Mouse (Mus musculus) testis, adult 2 months (tissue): ENCODE measurements at regions not wholly inside any gene's neighbourhood (a gene's known extent, or its start where the extent isn't known, plus 50 kb on each side); places are given as distances from the start of the nearest gene placed in this dataset.

Source experiments
- H3K27ac ChIP-seq: fragments of 200-500 bp; 2 replicates; pipeline ENCODE4 v1.5.1; 2012; ENCODE audit warnings: low read depth, low read length; ENCODE audit not compliant: control insufficient read depth, insufficient read depth
- H3K27me3 ChIP-seq: fragments of 200-500 bp; 2 replicates; pipeline ENCODE4 v1.6.1; 2012; ENCODE audit warnings: mild to moderate bottlenecking, low read length, moderate library complexity; ENCODE audit not compliant: control insufficient read depth, insufficient read depth
- H3K36me3 ChIP-seq: fragments of 200-500 bp; 2 replicates; pipeline ENCODE4 v1.6.1; 2012; ENCODE audit warnings: mild to moderate bottlenecking, low read length; ENCODE audit not compliant: control insufficient read depth, insufficient read depth
- H3K4me1 ChIP-seq: fragments of 200-500 bp; 2 replicates; pipeline ENCODE4 v1.6.1; 2012; ENCODE audit warnings: low read length; ENCODE audit not compliant: control insufficient read depth, insufficient read depth
- H3K4me3 ChIP-seq: fragments of 200-500 bp; 2 replicates; pipeline ENCODE4 v1.5.1; 2012; ENCODE audit warnings: low read depth, mild to moderate bottlenecking, low read length, moderate library complexity, mixed read lengths; ENCODE audit not compliant: control insufficient read depth
- CTCF ChIP-seq: fragments of 200-500 bp; IDR thresholded peaks from 2 replicates; pipeline ENCODE4 v1.5.1; 2012; ENCODE audit warnings: low read depth, mild to moderate bottlenecking, inconsistent platforms, low read length, moderate library complexity; ENCODE audit not compliant: control insufficient read depth, insufficient read depth, insufficient replicate concordance
- POLR2A ChIP-seq: fragments of 200-500 bp; IDR thresholded peaks from 2 replicates; pipeline ENCODE4 v1.6.1; 2012; ENCODE audit warnings: low read depth, mild to moderate bottlenecking, inconsistent platforms, low read length, moderate library complexity; ENCODE audit not compliant: control insufficient read depth

- H3K4me1 ChIP-seq = no peaks in the 10 kb centered on the region
- no peaks in the 10 kb centered on the region for H3K36me3 ChIP-seq
- TF ChIP-seq CTCF (no peak), POLR2A (no peak)
- H3K4me3 ChIP-seq = no peak overlapping the region
- H3K27me3 ChIP-seq = no peaks in the 10 kb centered on the region
- H3K27ac ChIP-seq = no peak overlapping the region
Measured at GRCm38 (mm10) chr11:7944956-7945515, 719.3 kb downstream of the Tns3 start.

GRCm38 (mm10) chr11:7944373-7944772, 720.0 kb downstream of the Tns3 start:
- no peak overlapping the region for H3K4me3 ChIP-seq
- H3K36me3 ChIP-seq = no peaks in the 10 kb centered on the region
- no peak for TF ChIP-seq POLR2A
- TF ChIP-seq CTCF = no peak
- no peaks in the 10 kb centered on the region for H3K4me1 ChIP-seq
- H3K27ac ChIP-seq = no peak overlapping the region
- no peaks in the 10 kb centered on the region for H3K27me3 ChIP-seq

GRCm38 (mm10) chr11:7933611-7934010, 719.9 kb upstream of the Igfbp3 start:
- Histone ChIP-seq H3K27me3 (no peaks in the 10 kb centered on the region), H3K4me3 (no peak overlapping the region), H3K4me1 (no peaks in the 10 kb centered on the region), H3K27ac (no peak overlapping the region), H3K36me3 (no peaks in the 10 kb centered on the region)
- no peak for TF ChIP-seq POLR2A
- TF ChIP-seq CTCF = no peak

GRCm38 (mm10) chr11:7932638-7933037, 718.9 kb upstream of the Igfbp3 start:
- H3K27ac ChIP-seq = no peak overlapping the region
- no peak for TF ChIP-seq POLR2A
- TF ChIP-seq CTCF = no peak
- H3K4me1 ChIP-seq = no peaks in the 10 kb centered on the region

GRCm38 (mm10) chr11:7931064-7931797, 717.5 kb upstream of the Igfbp3 start:
- TF ChIP-seq CTCF (no peak), POLR2A (no peak)
- Histone ChIP-seq H3K4me1 (no peaks in the 10 kb centered on the region), H3K4me3 (no peak overlapping the region), H3K36me3 (no peaks in the 10 kb centered on the region), H3K27me3 (no peaks in the 10 kb centered on the region), H3K27ac (no peak overlapping the region)

More at GRCm38 (mm10) chr11:7932638-7933037, 718.9 kb upstream of the Igfbp3 start:
- Histone ChIP-seq H3K36me3 (no peaks in the 10 kb centered on the region), H3K4me3 (no peak overlapping the region), H3K27me3 (no peaks in the 10 kb centered on the region)

GRCm38 (mm10) chr11:7927676-7928075, 714.0 kb upstream of the Igfbp3 start:
- Histone ChIP-seq H3K4me3 (no peak overlapping the region), H3K4me1 (no peaks in the 10 kb centered on the region), H3K27me3 (no peaks in the 10 kb centered on the region), H3K36me3 (no peaks in the 10 kb centered on the region), H3K27ac (no peak overlapping the region)
- no peak for TF ChIP-seq POLR2A
- TF ChIP-seq CTCF = no peak

- Histone ChIP-seq H3K4me3 (no peak overlapping the region), H3K27me3 (no peaks in the 10 kb centered on the region), H3K36me3 (no peaks in the 10 kb centered on the region), H3K27ac (no peak overlapping the region), H3K4me1 (no peaks in the 10 kb centered on the region)
- no peak for TF ChIP-seq POLR2A
- TF ChIP-seq CTCF = no peak
Measured at GRCm38 (mm10) chr11:7912036-7912435, 698.3 kb upstream of the Igfbp3 start.

- Histone ChIP-seq H3K4me3 (no peak overlapping the region), H3K27me3 (no peaks in the 10 kb centered on the region), H3K27ac (no peak overlapping the region), H3K4me1 (no peaks in the 10 kb centered on the region), H3K36me3 (no peaks in the 10 kb centered on the region)
- TF ChIP-seq CTCF = no peak
- no peak for TF ChIP-seq POLR2A
Measured at GRCm38 (mm10) chr11:7900266-7900665, 686.5 kb upstream of the Igfbp3 start.
